Mouse (Mus musculus): Measurements from ENCODE around the gene Dqx1. TPM values are rescaled to one million over a fixed set of nuclear protein-coding genes. Genes with fewer than 3 reads are reported as not detected.

Dqx1 gene
- polyA plus RNA-seq, 1 experiment from 2014 or later: 0.30 TPM

DNA sequence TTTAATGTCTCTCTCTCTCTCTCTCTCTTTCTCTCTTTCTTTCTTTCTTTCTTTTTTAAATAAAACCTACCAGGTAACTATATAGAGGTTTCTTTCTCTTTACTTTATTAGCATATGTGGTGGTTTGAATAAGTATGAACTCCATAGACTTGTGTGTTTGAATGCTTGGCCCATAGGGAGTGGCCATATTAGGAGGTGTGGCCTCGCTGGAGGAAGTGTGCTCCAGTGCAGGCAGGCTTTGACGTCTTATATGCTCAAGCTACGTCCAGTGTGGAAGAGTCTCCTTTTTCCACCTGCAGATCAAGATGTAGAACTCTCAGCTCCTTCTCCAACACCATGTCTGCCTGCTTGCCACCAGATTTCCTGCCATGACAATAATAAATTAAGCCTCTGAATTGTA is 38.6 kb upstream of the Dqx1 start:
- no peak overlapping the region for H3K9ac ChIP-seq (replicated peaks; ENCODE audit: low read depth, low read length)
- WGBS: 62% methylated on average over 3 of the region's 3 CpGs

DNA sequence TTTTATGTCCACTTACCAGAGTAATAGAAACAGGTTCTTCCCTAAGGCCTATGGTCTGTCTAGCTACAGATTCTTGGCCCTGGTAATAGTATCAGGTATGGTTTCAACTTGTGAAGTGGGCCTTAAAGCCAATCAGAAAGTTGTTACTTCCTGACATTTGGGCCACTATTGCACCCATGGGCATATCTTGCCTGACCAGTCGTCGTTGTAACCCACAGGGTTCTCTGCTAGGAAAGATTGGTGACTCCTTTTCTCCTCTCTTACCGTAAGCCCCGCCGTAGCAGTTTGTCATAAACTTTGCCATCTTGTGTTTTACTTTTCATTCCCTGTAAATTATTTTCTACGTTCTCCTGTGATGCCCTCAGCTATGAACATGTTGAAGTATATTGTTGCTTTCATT is 37.5 kb upstream of the Dqx1 start:
- Histone ChIP-seq H3K27ac (ENCODE audit: low read length) (no peak overlapping the region), H3K9ac (replicated peaks; ENCODE audit: low read depth, low read length) (no peak overlapping the region), H3K4me1 (replicated peaks; ENCODE audit: control insufficient read depth, insufficient read depth, low read length) (no peaks in the 10 kb centered on the region), H3K4me3 (replicated peaks; ENCODE audit: low read length) (no peak overlapping the region), H3K9me3 (ENCODE audit: control insufficient read depth, low read length) (no peaks in the 10 kb centered on the region), H3K27me3 (replicated peaks; ENCODE audit: control insufficient read depth, insufficient read depth, low read length) (no peaks in the 10 kb centered on the region), H3K36me3 (ENCODE audit: control insufficient read depth, insufficient read depth) (no peaks in the 10 kb centered on the region), H3K4me2 (ENCODE audit: low read length) (no peak overlapping the region)
- 92% methylated on average over 6 of the region's 6 CpGs for WGBS
- ATAC-seq: no peak

More for the DNA sequence above, 38.6 kb upstream of the Dqx1 start:
- Histone ChIP-seq H3K9me3 (ENCODE audit: control insufficient read depth, low read length) (no peaks in the 10 kb centered on the region), H3K36me3 (ENCODE audit: control insufficient read depth, insufficient read depth) (no peaks in the 10 kb centered on the region), H3K4me2 (ENCODE audit: low read length) (no peak overlapping the region), H3K27me3 (replicated peaks; ENCODE audit: control insufficient read depth, insufficient read depth, low read length) (no peaks in the 10 kb centered on the region), H3K4me3 (replicated peaks; ENCODE audit: low read length) (no peak overlapping the region), H3K4me1 (replicated peaks; ENCODE audit: control insufficient read depth, insufficient read depth, low read length) (no peaks in the 10 kb centered on the region), H3K27ac (ENCODE audit: low read length) (no peak overlapping the region)
- ATAC-seq: no peak

DNA sequence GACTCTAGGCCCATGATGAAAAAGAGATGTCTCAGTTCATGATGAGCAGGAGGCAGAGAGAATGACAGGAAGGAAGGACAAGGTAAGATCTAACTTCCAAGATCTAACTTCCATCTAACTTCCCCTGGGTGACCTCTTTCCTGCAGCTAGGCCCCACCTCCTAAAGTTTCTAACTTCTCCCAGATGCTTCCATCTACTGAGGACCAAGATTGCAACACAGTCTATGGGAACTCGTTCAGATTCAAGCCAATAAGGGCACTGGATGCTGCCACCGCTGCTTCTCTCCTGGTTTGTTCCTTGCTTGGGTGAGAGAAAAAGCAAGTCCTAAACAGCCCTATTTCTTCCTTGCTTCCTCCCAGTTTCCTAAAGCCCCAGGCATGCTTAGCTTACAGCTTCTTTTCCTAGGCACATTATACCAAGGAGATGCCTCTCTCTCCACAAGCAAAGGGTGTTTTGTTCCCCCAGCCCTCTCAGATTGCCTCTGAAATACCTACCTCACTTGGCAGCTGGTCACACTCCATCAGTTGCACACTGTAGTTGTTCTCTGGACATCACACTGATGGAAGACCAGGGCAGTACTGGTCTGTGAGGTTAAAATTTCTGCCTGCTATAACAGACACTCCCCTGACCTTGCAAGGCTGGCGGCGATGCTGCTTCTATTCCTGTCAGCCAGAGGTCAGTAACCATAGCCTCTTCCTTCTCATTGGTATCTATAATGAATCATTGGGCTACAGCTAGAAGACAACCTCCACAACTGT is 36.6 kb upstream of the Dqx1 start:
- H3K27me3 ChIP-seq (replicated peaks; ENCODE audit: control insufficient read depth, insufficient read depth, low read length): no peaks in the 10 kb centered on the region
- ATAC-seq: no peak
- H3K9me3 ChIP-seq (ENCODE audit: control insufficient read depth, low read length): no peaks in the 10 kb centered on the region
- no peaks in the 10 kb centered on the region for H3K36me3 ChIP-seq (ENCODE audit: control insufficient read depth, insufficient read depth)
- H3K27ac ChIP-seq (ENCODE audit: low read length): no peak overlapping the region
- WGBS: 81% methylated on average over 4 of the region's 4 CpGs
- H3K4me3 ChIP-seq (replicated peaks; ENCODE audit: low read length): no peak overlapping the region
- H3K4me2 ChIP-seq (ENCODE audit: low read length): no peak overlapping the region
- H3K9ac ChIP-seq (replicated peaks; ENCODE audit: low read depth, low read length): no peak overlapping the region
- no peaks in the 10 kb centered on the region for H3K4me1 ChIP-seq (replicated peaks; ENCODE audit: control insufficient read depth, insufficient read depth, low read length)

DNA sequence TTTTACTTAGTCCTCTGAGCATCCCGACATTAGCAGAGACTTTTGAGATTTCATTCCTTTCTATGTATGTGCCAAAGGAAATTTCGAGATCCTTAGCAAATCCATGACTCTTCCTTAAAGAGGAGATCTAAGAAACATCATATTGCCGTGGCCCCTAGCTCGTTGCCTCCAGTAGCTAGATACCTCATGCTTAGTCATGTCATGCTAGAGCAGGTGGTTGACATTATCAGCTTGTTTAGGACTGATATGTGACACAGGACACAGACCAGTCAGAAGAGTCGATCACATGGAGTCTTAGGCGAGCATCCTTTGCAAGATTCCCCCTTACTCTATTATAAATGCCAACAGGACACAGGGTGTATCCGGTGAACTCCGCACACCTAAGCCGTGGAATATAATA is 34.6 kb upstream of the Dqx1 start:
- Histone ChIP-seq H3K4me2 (ENCODE audit: low read length) (no peak overlapping the region), H3K4me3 (replicated peaks; ENCODE audit: low read length) (no peak overlapping the region), H3K9me3 (ENCODE audit: control insufficient read depth, low read length) (no peaks in the 10 kb centered on the region), H3K27me3 (replicated peaks; ENCODE audit: control insufficient read depth, insufficient read depth, low read length) (no peaks in the 10 kb centered on the region), H3K9ac (replicated peaks; ENCODE audit: low read depth, low read length) (no peak overlapping the region), H3K36me3 (ENCODE audit: control insufficient read depth, insufficient read depth) (no peaks in the 10 kb centered on the region), H3K27ac (ENCODE audit: low read length) (no peak overlapping the region), H3K4me1 (replicated peaks; ENCODE audit: control insufficient read depth, insufficient read depth, low read length) (no peaks in the 10 kb centered on the region)
- ATAC-seq: no peak
- WGBS: 87% methylated on average over 9 of the region's 9 CpGs

DNA sequence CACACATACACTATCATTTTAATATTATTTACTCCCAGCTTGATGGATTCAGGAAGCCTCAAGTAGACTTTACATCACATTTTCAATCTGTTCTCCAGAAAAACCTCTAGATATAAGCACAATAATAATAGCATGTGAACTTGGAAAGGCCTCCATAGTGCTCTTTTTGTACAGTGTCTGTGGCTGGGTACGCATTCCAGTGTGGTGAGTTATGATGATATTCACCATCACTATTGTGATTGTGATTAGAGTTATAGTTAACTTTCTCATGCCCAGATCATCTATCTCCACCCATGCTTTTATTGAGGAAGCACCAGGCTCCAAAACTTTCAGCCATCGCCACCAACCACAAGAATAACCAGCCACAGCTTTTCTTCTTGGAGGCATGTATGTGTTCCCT is 33.9 kb upstream of the Dqx1 start:
- no peak for ATAC-seq
- WGBS: 91% methylated on average over 2 of the region's 2 CpGs

DNA sequence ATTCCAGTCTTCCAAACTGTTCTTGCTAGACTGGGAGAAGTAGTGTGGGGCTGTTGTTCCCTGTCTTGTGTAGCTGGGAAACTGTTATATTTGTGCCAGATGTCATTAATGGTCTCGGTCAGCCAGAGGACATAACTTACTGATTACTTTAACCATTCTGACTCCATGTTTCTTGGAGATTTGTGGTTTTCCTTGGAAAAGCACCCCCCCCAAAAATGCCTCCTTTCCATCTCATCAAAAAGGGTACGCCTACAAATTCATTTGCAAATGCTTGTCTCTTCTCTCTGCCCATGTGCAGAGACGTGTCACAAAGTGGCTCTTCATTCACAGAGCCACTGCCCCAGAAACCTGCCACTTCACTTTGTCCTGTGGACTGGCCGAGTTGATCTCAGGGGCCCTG is 33.2 kb upstream of the Dqx1 start:
- Histone ChIP-seq H3K27me3 (replicated peaks; ENCODE audit: control insufficient read depth, insufficient read depth, low read length) (no peaks in the 10 kb centered on the region), H3K4me2 (ENCODE audit: low read length) (no peak overlapping the region), H3K9me3 (ENCODE audit: control insufficient read depth, low read length) (no peaks in the 10 kb centered on the region), H3K36me3 (ENCODE audit: control insufficient read depth, insufficient read depth) (no peaks in the 10 kb centered on the region), H3K9ac (replicated peaks; ENCODE audit: low read depth, low read length) (no peak overlapping the region), H3K27ac (ENCODE audit: low read length) (no peak overlapping the region), H3K4me3 (replicated peaks; ENCODE audit: low read length) (no peak overlapping the region), H3K4me1 (replicated peaks; ENCODE audit: control insufficient read depth, insufficient read depth, low read length) (no peaks in the 10 kb centered on the region)
- 71% methylated on average over 4 of the region's 4 CpGs for WGBS
- no peak for ATAC-seq

More for the DNA sequence above, 33.9 kb upstream of the Dqx1 start:
- Histone ChIP-seq H3K4me2 (ENCODE audit: low read length) (no peak overlapping the region), H3K27me3 (replicated peaks; ENCODE audit: control insufficient read depth, insufficient read depth, low read length) (no peaks in the 10 kb centered on the region), H3K27ac (ENCODE audit: low read length) (no peak overlapping the region), H3K9ac (replicated peaks; ENCODE audit: low read depth, low read length) (no peak overlapping the region), H3K4me1 (replicated peaks; ENCODE audit: control insufficient read depth, insufficient read depth, low read length) (no peaks in the 10 kb centered on the region), H3K4me3 (replicated peaks; ENCODE audit: low read length) (no peak overlapping the region), H3K9me3 (ENCODE audit: control insufficient read depth, low read length) (no peaks in the 10 kb centered on the region), H3K36me3 (ENCODE audit: control insufficient read depth, insufficient read depth) (no peaks in the 10 kb centered on the region)

DNA sequence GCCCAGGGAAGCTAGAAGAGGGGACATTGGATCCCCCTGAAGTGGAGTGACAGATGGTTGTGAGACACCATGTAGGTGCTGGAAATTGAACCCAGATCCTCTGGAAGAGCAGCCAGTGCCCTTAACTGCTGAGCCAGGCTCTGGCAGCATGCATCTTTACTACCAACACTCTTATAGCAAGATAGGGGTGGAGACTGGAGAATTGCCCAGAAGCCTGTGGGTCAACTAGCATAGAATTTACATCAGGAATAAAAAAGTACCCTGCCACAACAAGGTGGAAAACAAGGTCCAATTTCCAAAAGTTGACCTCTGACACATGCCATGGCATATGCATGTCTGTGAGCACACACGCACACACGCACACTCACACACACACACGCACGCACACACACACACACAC is 32.4 kb upstream of the Dqx1 start:
- H3K4me2 ChIP-seq (ENCODE audit: low read length): no peak overlapping the region
- H3K9me3 ChIP-seq (ENCODE audit: control insufficient read depth, low read length): no peaks in the 10 kb centered on the region
- H3K4me3 ChIP-seq (replicated peaks; ENCODE audit: low read length): no peak overlapping the region
- no peak for ATAC-seq
- H3K27ac ChIP-seq (ENCODE audit: low read length): no peak overlapping the region
- H3K27me3 ChIP-seq (replicated peaks; ENCODE audit: control insufficient read depth, insufficient read depth, low read length): peaks cover 4% of the 10 kb centered on the region; the same call in 1 of the 2 replicates
- 100% methylated on average over 4 of the region's 4 CpGs for WGBS
- no peaks in the 10 kb centered on the region for H3K36me3 ChIP-seq (ENCODE audit: control insufficient read depth, insufficient read depth)
- no peak overlapping the region for H3K9ac ChIP-seq (replicated peaks; ENCODE audit: low read depth, low read length)
- H3K4me1 ChIP-seq (replicated peaks; ENCODE audit: control insufficient read depth, insufficient read depth, low read length): no peaks in the 10 kb centered on the region

DNA sequence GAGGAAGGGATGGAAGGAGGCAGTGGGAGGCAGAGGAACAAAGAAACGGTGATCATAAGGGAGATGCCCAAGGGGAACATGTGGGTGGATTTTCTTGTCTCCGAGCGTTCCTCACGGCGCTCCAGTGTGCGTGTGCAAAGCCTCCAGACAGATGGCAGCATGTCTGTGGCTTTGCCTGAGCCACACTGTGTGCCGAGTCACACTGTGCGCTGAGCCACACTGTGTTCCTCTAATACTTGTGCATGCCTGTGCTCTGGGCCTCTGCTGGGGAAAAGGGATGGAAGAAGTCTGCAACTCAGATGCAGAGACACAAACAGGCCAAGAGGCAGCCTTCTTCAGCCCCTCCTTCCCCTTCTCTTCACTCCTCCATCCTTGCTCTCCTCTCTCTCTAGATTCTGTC is 30.4 kb upstream of the Dqx1 start:
- no peak overlapping the region for H3K9ac ChIP-seq (replicated peaks; ENCODE audit: low read depth, low read length)
- WGBS: 69% methylated on average over 8 of the region's 8 CpGs
- no peak overlapping the region for H3K27ac ChIP-seq (ENCODE audit: low read length)
- no peak overlapping the region for H3K4me2 ChIP-seq (ENCODE audit: low read length)
- no peak for ATAC-seq
- peaks cover under 1% of the 10 kb centered on the region for H3K4me1 ChIP-seq (replicated peaks; ENCODE audit: control insufficient read depth, insufficient read depth, low read length)
- no peak overlapping the region for H3K4me3 ChIP-seq (replicated peaks; ENCODE audit: low read length)
- no peaks in the 10 kb centered on the region for H3K36me3 ChIP-seq (ENCODE audit: control insufficient read depth, insufficient read depth)
- H3K27me3 ChIP-seq (replicated peaks; ENCODE audit: control insufficient read depth, insufficient read depth, low read length): peaks cover 12% of the 10 kb centered on the region
- H3K9me3 ChIP-seq (ENCODE audit: control insufficient read depth, low read length): no peaks in the 10 kb centered on the region

DNA sequence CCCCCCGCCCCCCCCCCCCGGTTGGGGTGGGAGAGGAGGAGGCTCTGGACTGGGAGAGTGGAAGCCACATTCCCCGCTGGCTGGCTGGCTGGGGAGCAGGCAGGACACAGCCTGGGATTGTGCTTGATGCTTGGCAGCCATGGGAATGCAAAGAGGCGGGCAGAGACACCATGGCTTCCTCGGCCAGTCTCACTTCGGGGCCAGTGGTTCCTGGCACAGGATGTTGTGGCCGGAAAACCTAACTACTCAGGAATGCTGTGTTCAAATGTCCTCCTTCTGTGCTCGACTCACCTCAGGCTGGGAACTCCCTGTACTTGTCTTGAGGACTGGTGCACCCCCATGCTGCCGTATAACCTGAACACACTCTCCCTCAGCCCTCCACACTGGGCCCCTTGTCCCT is 29.9 kb upstream of the Dqx1 start:
- 52% methylated on average over 7 of the region's 9 CpGs for WGBS
- H3K9me3 ChIP-seq (ENCODE audit: control insufficient read depth, low read length): no peaks in the 10 kb centered on the region
- H3K4me1 ChIP-seq (replicated peaks; ENCODE audit: control insufficient read depth, insufficient read depth, low read length): peaks cover 4% of the 10 kb centered on the region
- peaks cover 15% of the 10 kb centered on the region for H3K27me3 ChIP-seq (replicated peaks; ENCODE audit: control insufficient read depth, insufficient read depth, low read length)
- no peak overlapping the region for H3K9ac ChIP-seq (replicated peaks; ENCODE audit: low read depth, low read length)
- H3K27ac ChIP-seq (ENCODE audit: low read length): no peak overlapping the region
- no peak for ATAC-seq
- H3K4me3 ChIP-seq (replicated peaks; ENCODE audit: low read length): no peak overlapping the region
- no peak overlapping the region for H3K4me2 ChIP-seq (ENCODE audit: low read length)
- H3K36me3 ChIP-seq (ENCODE audit: control insufficient read depth, insufficient read depth): no peaks in the 10 kb centered on the region

DNA sequence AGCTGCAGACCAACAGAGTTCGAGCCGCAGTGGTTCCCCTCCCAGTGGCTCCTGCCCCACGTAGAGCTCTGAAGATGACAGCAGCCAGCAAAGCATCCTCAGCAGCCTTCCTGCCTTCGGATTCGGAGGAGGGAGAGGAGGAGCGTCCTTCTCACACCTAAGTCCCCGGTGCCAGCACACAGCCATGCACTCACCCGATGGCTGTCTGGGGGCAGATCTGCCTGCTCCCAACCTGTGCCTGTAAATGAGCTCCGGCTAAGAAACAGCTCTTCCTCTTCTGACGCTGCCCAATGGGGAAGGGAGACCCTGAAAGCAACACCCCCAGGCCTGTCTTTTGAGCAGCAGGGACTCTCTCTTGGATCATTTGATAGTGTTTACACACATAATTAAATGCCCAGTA is 27.9 kb upstream of the Dqx1 start:
- no peak overlapping the region for H3K27ac ChIP-seq (ENCODE audit: low read length)
- ATAC-seq: no peak
- no peaks in the 10 kb centered on the region for H3K9me3 ChIP-seq (ENCODE audit: control insufficient read depth, low read length)
- H3K9ac ChIP-seq (replicated peaks; ENCODE audit: low read depth, low read length): no peak overlapping the region
- H3K27me3 ChIP-seq (replicated peaks; ENCODE audit: control insufficient read depth, insufficient read depth, low read length): peaks cover 20% of the 10 kb centered on the region
- no peak overlapping the region for H3K4me3 ChIP-seq (replicated peaks; ENCODE audit: low read length)
- 20% methylated on average over 10 of the region's 10 CpGs for WGBS
- H3K4me1 ChIP-seq (replicated peaks; ENCODE audit: control insufficient read depth, insufficient read depth, low read length): peaks cover 20% of the 10 kb centered on the region
- H3K4me2 ChIP-seq (ENCODE audit: low read length): no peak overlapping the region
- no peaks in the 10 kb centered on the region for H3K36me3 ChIP-seq (ENCODE audit: control insufficient read depth, insufficient read depth)
